Mouse (Mus musculus): ENCODE results near the gene Ppp2r3d.
"Not testable (repeated sequence)": the region's sequence is repeated elsewhere in the genome, so short reads cannot be mapped to it uniquely, and the experiment has no call there.

DNA sequence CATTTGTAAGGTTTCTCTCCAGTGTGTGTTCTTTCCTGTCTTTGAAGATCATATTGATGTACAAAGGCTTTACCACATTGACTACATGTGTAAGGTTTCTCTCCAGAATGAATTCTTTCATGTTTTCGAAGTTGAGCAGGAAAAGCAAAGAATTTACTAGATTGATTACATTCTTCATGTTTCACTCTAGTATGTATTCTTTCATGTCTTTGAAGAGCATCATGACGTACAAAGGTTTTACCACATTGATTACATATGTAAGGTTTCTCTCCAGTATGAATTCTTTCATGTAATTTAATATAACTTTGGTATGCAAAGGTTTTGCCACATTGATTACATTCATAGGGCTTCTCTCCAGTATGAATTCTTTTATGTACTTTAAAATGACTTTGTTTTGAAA is 17.0 kb upstream of the Ppp2r3d start, which contains the start of gene Gm21836:
- not testable (repeated sequence) for TF ChIP-seq CTCF (IDR thresholded peaks at IDR 0.05; ENCODE audit: borderline replicate concordance, insufficient read depth, low read depth, low read length); POLR2A (IDR thresholded peaks at IDR 0.05; ENCODE audit: borderline replicate concordance, insufficient read depth, low read length)
